Mouse (Mus musculus) kidney, adult 18-20 months (tissue): Measurements from ENCODE around the gene Erich4.

Source experiments
- DNase-seq: peaks from one replicate; pipeline ENCODE4 v3.0.0; 2021

The Erich4 gene

GRCm38 (mm10) chr7:25615706-25616011 is at the start of gene Erich4:
Erich4 (minus strand) TSS chr7:25615892.
- DNase-seq: peak; percentile 79

GRCm38 (mm10) chr7:25658657-25659472 is 43.2 kb upstream of the Erich4 start, which contains the start of the genes Bckdha and Exosc5:
Bckdha (minus strand) TSS chr7:25658981.
Exosc5 (plus strand) TSS chr7:25659164.
- peak; percentile 99 for DNase-seq

GRCm38 (mm10) chr7:25657785-25658184 is 42.1 kb upstream of the Erich4 start:
- DNase-seq: peak; percentile 29

- peak; percentile 74 for DNase-seq
Observed at GRCm38 (mm10) chr7:25655601-25656428, 40.1 kb upstream of the Erich4 start.

GRCm38 (mm10) chr7:25652244-25652759 is 36.6 kb upstream of the Erich4 start:
- DNase-seq: no peak

GRCm38 (mm10) chr7:25651281-25651680 is 35.6 kb upstream of the Erich4 start:
- DNase-seq: no peak

- no peak for DNase-seq
Observed at GRCm38 (mm10) chr7:25649839-25650238, 34.1 kb upstream of the Erich4 start.

- DNase-seq: no peak
Observed at GRCm38 (mm10) chr7:25647574-25648123, 32.0 kb upstream of the Erich4 start.

- DNase-seq: peak; percentile 26
Observed at GRCm38 (mm10) chr7:25645074-25645473, 29.4 kb upstream of the Erich4 start.

GRCm38 (mm10) chr7:25644631-25645030 is 28.9 kb upstream of the Erich4 start:
- no peak for DNase-seq

- no peak for DNase-seq
Observed at GRCm38 (mm10) chr7:25644136-25644535, 28.4 kb upstream of the Erich4 start.

GRCm38 (mm10) chr7:25639754-25640153 is 24.1 kb upstream of the Erich4 start:
- no peak for DNase-seq

GRCm38 (mm10) chr7:25637099-25637498 is 21.4 kb upstream of the Erich4 start:
- no peak for DNase-seq

- DNase-seq: no peak
Observed at GRCm38 (mm10) chr7:25636373-25636772, 20.7 kb upstream of the Erich4 start.

GRCm38 (mm10) chr7:25632679-25633078 is 17.0 kb upstream of the Erich4 start:
- no peak for DNase-seq

GRCm38 (mm10) chr7:25628323-25628620 is 12.6 kb upstream of the Erich4 start:
- peak; percentile 28 for DNase-seq

GRCm38 (mm10) chr7:25627431-25628322 is 12.0 kb upstream of the Erich4 start:
- peak; percentile 70 for DNase-seq

- peak; percentile 49 for DNase-seq
Observed at GRCm38 (mm10) chr7:25626509-25627430, 11.1 kb upstream of the Erich4 start, which contains the start of gene B3gnt8. B3gnt8 (plus strand) TSS chr7:25626654.

- peak; percentile 51 for DNase-seq
Observed at GRCm38 (mm10) chr7:25625594-25626250, 10.0 kb upstream of the Erich4 start.

- DNase-seq: no peak
Observed at GRCm38 (mm10) chr7:25624851-25625250, 9.2 kb upstream of the Erich4 start.
